Mouse (Mus musculus): ENCODE data around the gene N4bp2. TPM values are rescaled to one million over a fixed set of nuclear protein-coding genes. Genes with fewer than 3 reads are reported as not detected.

The N4bp2 gene
- polyA plus RNA-seq, 1 experiment = 73.4 TPM

GRCm38 (mm10) chr5:65855571-65855970 lies 92.2 kb downstream of the N4bp2 start:
- H3K9me3 ChIP-seq (replicated peaks; ENCODE audit: control insufficient read depth, insufficient read depth, low read length, poor library complexity, severe bottlenecking) = no peaks in the 10 kb centered on the region
- no peaks in the 10 kb centered on the region for H3K27me3 ChIP-seq (ENCODE audit: control insufficient read depth, insufficient read depth, low read length, poor library complexity, severe bottlenecking)
- no peak for TF ChIP-seq POLR2A (IDR thresholded peaks at IDR 0.05; ENCODE audit: insufficient read depth, low read length)
- no peak for TF ChIP-seq CTCF (IDR thresholded peaks at IDR 0.05; ENCODE audit: low read depth, low read length)
- no peak overlapping the region for H3K4me3 ChIP-seq (ENCODE audit: low read depth, low read length)
- no peaks in the 10 kb centered on the region for H3K4me1 ChIP-seq (ENCODE audit: control insufficient read depth, insufficient read depth, low read length)
- no peak overlapping the region for H3K27ac ChIP-seq (ENCODE audit: insufficient read depth, low read length)
- H3K36me3 ChIP-seq (ENCODE audit: control insufficient read depth, insufficient read depth, low read length, poor library complexity, severe bottlenecking) = no peaks in the 10 kb centered on the region
- H3K9ac ChIP-seq (ENCODE audit: low read depth, poor library complexity, severe bottlenecking) = no peak overlapping the region

DNA sequence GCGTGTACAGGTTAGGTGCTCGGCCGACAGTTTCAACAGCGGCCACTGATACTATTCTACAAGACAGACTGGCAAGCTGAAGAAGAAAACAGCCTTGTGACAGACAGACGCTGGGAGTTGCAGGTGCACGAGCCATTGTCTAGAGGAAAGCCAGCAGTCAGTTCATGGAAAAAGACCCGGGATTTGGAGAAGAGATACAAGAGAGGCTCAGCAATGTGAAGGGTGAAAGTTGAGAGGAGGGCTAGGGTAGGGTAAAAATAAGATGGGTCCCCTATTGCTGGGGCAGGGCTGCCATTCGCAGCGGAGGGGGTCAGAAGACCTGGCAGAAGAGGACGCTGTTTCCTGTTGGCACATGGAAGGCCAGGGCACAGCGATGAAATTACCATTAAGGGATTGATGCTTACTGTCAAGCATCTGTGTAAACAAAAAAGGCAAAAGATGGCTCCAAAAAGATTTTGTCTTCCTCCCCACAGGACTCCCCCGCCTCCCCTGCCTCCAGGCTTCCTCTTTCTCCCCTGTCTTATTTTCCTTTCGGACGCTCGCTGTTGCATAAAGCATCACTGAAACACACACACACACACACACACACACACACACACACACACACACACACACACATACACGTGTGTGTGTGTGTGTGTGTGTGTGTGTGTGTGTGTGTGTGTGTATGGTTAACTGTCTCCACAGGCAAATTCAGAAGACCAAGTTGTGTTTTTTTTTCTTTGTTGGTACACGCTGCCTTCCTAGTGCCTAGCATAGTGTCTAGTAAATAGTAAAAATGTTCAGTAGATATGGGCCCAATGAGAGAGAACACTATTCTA lies 93.5 kb downstream of the N4bp2 start:
- TF ChIP-seq EP300 (IDR thresholded peaks at IDR 0.05; ENCODE audit: insufficient read depth, low read depth, low read length) = no peak
- TF ChIP-seq CTCF (IDR thresholded peaks at IDR 0.05; ENCODE audit: low read depth, low read length) = no peak
- TF ChIP-seq POLR2A (IDR thresholded peaks at IDR 0.05; ENCODE audit: insufficient read depth, low read length) = no peak
- no peaks in the 10 kb centered on the region for H3K27me3 ChIP-seq (ENCODE audit: control insufficient read depth, insufficient read depth, low read length, poor library complexity, severe bottlenecking)
- H3K4me3 ChIP-seq (ENCODE audit: low read depth, low read length) = no peak overlapping the region
- H3K9ac ChIP-seq (ENCODE audit: low read depth, poor library complexity, severe bottlenecking) = no peak overlapping the region
- H3K27ac ChIP-seq (ENCODE audit: insufficient read depth, low read length) = no peak overlapping the region
- no peaks in the 10 kb centered on the region for H3K36me3 ChIP-seq (ENCODE audit: control insufficient read depth, insufficient read depth, low read length, poor library complexity, severe bottlenecking)
- H3K4me1 ChIP-seq (ENCODE audit: control insufficient read depth, insufficient read depth, low read length) = no peaks in the 10 kb centered on the region
- H3K9me3 ChIP-seq (replicated peaks; ENCODE audit: control insufficient read depth, insufficient read depth, low read length, poor library complexity, severe bottlenecking) = no peaks in the 10 kb centered on the region

- Histone ChIP-seq H3K27ac (ENCODE audit: insufficient read depth, low read length) (no peak overlapping the region), H3K9ac (ENCODE audit: low read depth, poor library complexity, severe bottlenecking) (no peak overlapping the region), H3K4me1 (ENCODE audit: control insufficient read depth, insufficient read depth, low read length) (no peaks in the 10 kb centered on the region), H3K4me3 (ENCODE audit: low read depth, low read length) (no peak overlapping the region), H3K9me3 (replicated peaks; ENCODE audit: control insufficient read depth, insufficient read depth, low read length, poor library complexity, severe bottlenecking) (no peaks in the 10 kb centered on the region), H3K36me3 (ENCODE audit: control insufficient read depth, insufficient read depth, low read length, poor library complexity, severe bottlenecking) (no peaks in the 10 kb centered on the region), H3K27me3 (ENCODE audit: control insufficient read depth, insufficient read depth, low read length, poor library complexity, severe bottlenecking) (no peaks in the 10 kb centered on the region)
- TF ChIP-seq CTCF (IDR thresholded peaks at IDR 0.05; ENCODE audit: low read depth, low read length) (no peak), POLR2A (IDR thresholded peaks at IDR 0.05; ENCODE audit: insufficient read depth, low read length) (no peak), EP300 (IDR thresholded peaks at IDR 0.05; ENCODE audit: insufficient read depth, low read depth, low read length) (no peak)
These were observed 94.6 kb downstream of the N4bp2 start for GRCm38 (mm10) chr5:65857935-65858334.

DNA sequence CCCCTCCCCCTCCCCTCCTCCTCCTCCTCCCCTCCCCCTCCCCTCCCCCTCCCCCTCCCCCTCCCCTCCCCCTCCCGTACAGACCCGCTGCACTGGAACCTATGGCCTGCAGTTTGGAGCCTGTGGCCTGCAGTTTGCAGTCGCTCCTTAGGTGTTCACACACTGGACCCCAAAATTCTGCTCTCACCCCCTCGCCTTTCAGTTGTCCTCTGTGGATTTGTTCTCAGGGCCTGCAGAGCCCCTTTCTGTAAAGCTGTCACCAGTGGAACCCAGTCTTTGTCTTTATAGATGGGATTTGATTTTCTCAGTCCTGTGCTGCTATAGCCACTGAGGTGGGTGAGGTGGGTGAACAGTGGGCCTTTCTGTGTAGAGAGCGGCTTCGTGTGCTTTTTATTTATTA lies 95.0 kb downstream of the N4bp2 start:
- Histone ChIP-seq H3K4me1 (ENCODE audit: control insufficient read depth, insufficient read depth, low read length) (no peaks in the 10 kb centered on the region), H3K36me3 (ENCODE audit: control insufficient read depth, insufficient read depth, low read length, poor library complexity, severe bottlenecking) (no peaks in the 10 kb centered on the region), H3K27ac (ENCODE audit: insufficient read depth, low read length) (no peak overlapping the region), H3K9me3 (replicated peaks; ENCODE audit: control insufficient read depth, insufficient read depth, low read length, poor library complexity, severe bottlenecking) (no peaks in the 10 kb centered on the region), H3K9ac (ENCODE audit: low read depth, poor library complexity, severe bottlenecking) (no peak overlapping the region), H3K27me3 (ENCODE audit: control insufficient read depth, insufficient read depth, low read length, poor library complexity, severe bottlenecking) (no peaks in the 10 kb centered on the region), H3K4me3 (ENCODE audit: low read depth, low read length) (no peak overlapping the region)
- TF ChIP-seq CTCF (IDR thresholded peaks at IDR 0.05; ENCODE audit: low read depth, low read length) (no peak), EP300 (IDR thresholded peaks at IDR 0.05; ENCODE audit: insufficient read depth, low read depth, low read length) (no peak), POLR2A (IDR thresholded peaks at IDR 0.05; ENCODE audit: insufficient read depth, low read length) (no peak)

- TF ChIP-seq CTCF (IDR thresholded peaks at IDR 0.05; ENCODE audit: low read depth, low read length) = no peak
- TF ChIP-seq EP300 (IDR thresholded peaks at IDR 0.05; ENCODE audit: insufficient read depth, low read depth, low read length) = no peak
- TF ChIP-seq POLR2A (IDR thresholded peaks at IDR 0.05; ENCODE audit: insufficient read depth, low read length) = no peak
- Histone ChIP-seq H3K4me1 (ENCODE audit: control insufficient read depth, insufficient read depth, low read length) (no peaks in the 10 kb centered on the region), H3K27me3 (ENCODE audit: control insufficient read depth, insufficient read depth, low read length, poor library complexity, severe bottlenecking) (no peaks in the 10 kb centered on the region), H3K36me3 (ENCODE audit: control insufficient read depth, insufficient read depth, low read length, poor library complexity, severe bottlenecking) (no peaks in the 10 kb centered on the region), H3K9me3 (replicated peaks; ENCODE audit: control insufficient read depth, insufficient read depth, low read length, poor library complexity, severe bottlenecking) (no peaks in the 10 kb centered on the region), H3K9ac (ENCODE audit: low read depth, poor library complexity, severe bottlenecking) (no peak overlapping the region), H3K4me3 (ENCODE audit: low read depth, low read length) (no peak overlapping the region), H3K27ac (ENCODE audit: insufficient read depth, low read length) (no peak overlapping the region)
These were observed 95.6 kb downstream of the N4bp2 start for GRCm38 (mm10) chr5:65858898-65859297.

- Histone ChIP-seq H3K4me1 (ENCODE audit: control insufficient read depth, insufficient read depth, low read length) (no peaks in the 10 kb centered on the region), H3K9ac (ENCODE audit: low read depth, poor library complexity, severe bottlenecking) (no peak overlapping the region), H3K27me3 (ENCODE audit: control insufficient read depth, insufficient read depth, low read length, poor library complexity, severe bottlenecking) (no peaks in the 10 kb centered on the region), H3K4me3 (ENCODE audit: low read depth, low read length) (no peak overlapping the region), H3K27ac (ENCODE audit: insufficient read depth, low read length) (no peak overlapping the region), H3K9me3 (replicated peaks; ENCODE audit: control insufficient read depth, insufficient read depth, low read length, poor library complexity, severe bottlenecking) (no peaks in the 10 kb centered on the region), H3K36me3 (ENCODE audit: control insufficient read depth, insufficient read depth, low read length, poor library complexity, severe bottlenecking) (no peaks in the 10 kb centered on the region)
- TF ChIP-seq CTCF (IDR thresholded peaks at IDR 0.05; ENCODE audit: low read depth, low read length) (no peak), POLR2A (IDR thresholded peaks at IDR 0.05; ENCODE audit: insufficient read depth, low read length) (no peak), EP300 (IDR thresholded peaks at IDR 0.05; ENCODE audit: insufficient read depth, low read depth, low read length) (no peak)
These were observed 96.1 kb downstream of the N4bp2 start for GRCm38 (mm10) chr5:65859396-65859795.
